ENCODE assay signal across 8 mouse cellular contexts in the genomic region with DNA sequence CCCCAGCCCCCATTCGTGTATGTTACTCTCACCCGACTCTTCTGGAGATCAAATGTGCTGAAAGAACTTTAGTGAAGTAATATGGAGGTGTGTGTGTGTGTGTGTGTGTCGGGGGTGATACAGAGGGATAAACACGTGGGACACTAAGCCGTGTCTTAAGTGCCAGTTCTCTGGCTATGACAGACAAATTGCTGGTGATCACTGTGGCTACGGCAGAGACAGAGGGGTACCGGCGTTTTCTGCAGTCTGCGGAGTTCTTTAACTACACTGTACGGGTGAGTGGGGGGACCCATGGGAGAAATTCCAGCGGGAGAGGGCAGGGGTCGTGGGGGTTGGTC. TPM values are rescaled to one million over a fixed set of nuclear protein-coding genes. Genes with fewer than 3 reads are reported as not detected.
A peak's percentile ranks its signal among the peaks of the same experiment; 100 is the strongest.
DNase-seq lines count a peak whose midpoint lies in the region; ATAC-seq and TF ChIP-seq lines count a peak whose summit lies in the region.

TSS of gene Znhit1 (minus strand) at position 88 of the 338 bp plus-strand sequence.

- peak within 1 kb of the TSS; percentile 91 for H3K4me2 ChIP-seq in forebrain, postnatal 0 days (ENCODE audit: low read depth)
- H3K4me2 ChIP-seq in hindbrain, embryonic 15.5 days = peak within 1 kb of the TSS; percentile 92
- peak within 1 kb of the TSS; percentile 99 for H3K4me2 ChIP-seq in liver, postnatal 0 days (ENCODE audit: low read depth, low read length)

- H3K9ac ChIP-seq in forebrain, postnatal 0 days = peak within 1 kb of the TSS; percentile 99
- peak within 1 kb of the TSS; percentile 89 for H3K9ac ChIP-seq in hindbrain, embryonic 15.5 days
- H3K9ac ChIP-seq in liver, postnatal 0 days (replicated peaks) = peak within 1 kb of the TSS; percentile 91

- WGBS in forebrain, postnatal 0 days = 4% methylated on average over 12 of the region's 12 CpGs
- 4% methylated on average over 12 of the region's 12 CpGs for WGBS in hindbrain, embryonic 15.5 days
- WGBS in liver, postnatal 0 days (ENCODE audit: insufficient replicate concordance) = 6% methylated on average over 12 of the region's 12 CpGs

- TF ChIP-seq CTCF in forebrain, postnatal 0 days (IDR thresholded peaks at IDR 0.05; ENCODE audit: low read depth) = no peak
- TF ChIP-seq CTCF in liver, postnatal 0 days (IDR thresholded peaks at IDR 0.05; ENCODE audit: low read depth) = no peak

- no peak for TF ChIP-seq EP300 in liver, postnatal 0 days (IDR thresholded peaks at IDR 0.05; ENCODE audit: low read depth)

- peak within 1 kb of the TSS; percentile 96 for H3K27ac ChIP-seq in forebrain, postnatal 0 days (ENCODE audit: low read depth, low read length)
- peak within 1 kb of the TSS; percentile 95 for H3K27ac ChIP-seq in hindbrain, embryonic 15.5 days (replicated peaks)
- H3K27ac ChIP-seq in liver, postnatal 0 days (ENCODE audit: low read depth) = peak within 1 kb of the TSS; percentile 91

- peaks cover 59% of the 10 kb centered on the region for H3K36me3 ChIP-seq in forebrain, postnatal 0 days (ENCODE audit: insufficient read depth)
- H3K36me3 ChIP-seq in hindbrain, embryonic 15.5 days = peaks cover 36% of the 10 kb centered on the region
- H3K36me3 ChIP-seq in liver, postnatal 0 days (replicated peaks; ENCODE audit: insufficient read depth, low read length) = peaks cover 35% of the 10 kb centered on the region; the same call in 1 of the 2 replicates

- H3K27me3 ChIP-seq in forebrain, postnatal 0 days (ENCODE audit: insufficient read depth, low read length) = no peaks in the 10 kb centered on the region
- no peaks in the 10 kb centered on the region for H3K27me3 ChIP-seq in hindbrain, embryonic 15.5 days
- no peaks in the 10 kb centered on the region for H3K27me3 ChIP-seq in liver, postnatal 0 days (ENCODE audit: insufficient read depth, low read length)

- H3K4me1 ChIP-seq in forebrain, postnatal 0 days (ENCODE audit: insufficient read depth) = peaks cover 3% of the 10 kb centered on the region; the same call in 1 of the 2 replicates
- H3K4me1 ChIP-seq in hindbrain, embryonic 15.5 days (replicated peaks) = peaks cover 23% of the 10 kb centered on the region
- H3K4me1 ChIP-seq in liver, postnatal 0 days (ENCODE audit: insufficient read depth) = peaks cover 16% of the 10 kb centered on the region

- no peaks in the 10 kb centered on the region for H3K9me3 ChIP-seq in forebrain, postnatal 0 days (ENCODE audit: low read length)
- H3K9me3 ChIP-seq in hindbrain, embryonic 15.5 days = no peaks in the 10 kb centered on the region
- H3K9me3 ChIP-seq in liver, postnatal 0 days (ENCODE audit: low read length) = no peaks in the 10 kb centered on the region

- H3K4me3 ChIP-seq in forebrain, postnatal 0 days (ENCODE audit: low read depth, low read length) = peak within 1 kb of the TSS; percentile 98
- peak within 1 kb of the TSS; percentile 81 for H3K4me3 ChIP-seq in hindbrain, embryonic 15.5 days
- H3K4me3 ChIP-seq in liver, postnatal 0 days (ENCODE audit: low read depth, low read length) = peak within 1 kb of the TSS; percentile 99

- ATAC-seq in forebrain, postnatal 0 days = no peak
- ATAC-seq in hindbrain, embryonic 15.5 days (ENCODE audit: low FRiP score, low read depth) = no peak
- ATAC-seq in liver, postnatal 0 days = no peak

- DNase-seq in layer of hippocampus, adult 18-20 months (ENCODE audit: low spot score in 2 of 2) = no peak
- no peak for DNase-seq in layer of hippocampus, adult 11-12 months (ENCODE audit: low spot score)
- DNase-seq in adrenal gland, adult 8-10 months = no peak
- DNase-seq in forebrain, postnatal 0 days = peak; percentile 46
- no peak for DNase-seq in liver, postnatal 0 days
- DNase-seq in thymus, postnatal 25 days = peak; percentile 8
- no peak for DNase-seq in right cerebral cortex, postnatal 4 days

RNA-seq across cellular contexts. Expression of gene Znhit1, which starts in this region (rescaled TPM):
- total RNA-seq in layer of hippocampus, adult 18-20 months (2021) = 10 to 100 TPM; 82.8 to 96.2 TPM
- 10 to 100 TPM; 77.8 to 96.8 (median 83.5) TPM for total RNA-seq in adrenal gland, adult 8-10 months (2022)
- 66.1 and 96.9 TPM in 2 replicates for total RNA-seq in forebrain, postnatal 0 days (2014; rRNA removed)
- polyA plus RNA-seq in forebrain, postnatal 0 days (2015; fragmentation: Nextera tagmentation; extraction: Ambion mirVana) = 176 and 201 TPM in 2 replicates
- polyA plus RNA-seq in hindbrain, embryonic 15.5 days (2015; fragmentation: Nextera tagmentation; extraction: Ambion mirVana) = 134 and 145 TPM in 2 replicates
- polyA plus RNA-seq in liver, postnatal 0 days (2015; fragmentation: Nextera tagmentation; extraction: Ambion mirVana) = 44.1 and 47.2 TPM in 2 replicates

Comparison
In these comparisons a context has a peak if more than half of its experiments do, and no peak if none do; other contexts are left out.
1. DNase-seq: peak in forebrain, postnatal 0 days (single experiment) and thymus, postnatal 25 days (single experiment); none in layer of hippocampus, adult 18-20 months (0 of 2), layer of hippocampus, adult 11-12 months (single experiment), adrenal gland, adult 8-10 months (single experiment), liver, postnatal 0 days (single experiment) and right cerebral cortex, postnatal 4 days (single experiment).
2. Peak in every context shown above with its lines, with median percentiles within 50 percentile points of each other: H3K27ac ChIP-seq, H3K4me2 ChIP-seq, H3K4me3 ChIP-seq and H3K9ac ChIP-seq.